ENCODE assay signal across 1 mouse cellular context in the genomic region with DNA sequence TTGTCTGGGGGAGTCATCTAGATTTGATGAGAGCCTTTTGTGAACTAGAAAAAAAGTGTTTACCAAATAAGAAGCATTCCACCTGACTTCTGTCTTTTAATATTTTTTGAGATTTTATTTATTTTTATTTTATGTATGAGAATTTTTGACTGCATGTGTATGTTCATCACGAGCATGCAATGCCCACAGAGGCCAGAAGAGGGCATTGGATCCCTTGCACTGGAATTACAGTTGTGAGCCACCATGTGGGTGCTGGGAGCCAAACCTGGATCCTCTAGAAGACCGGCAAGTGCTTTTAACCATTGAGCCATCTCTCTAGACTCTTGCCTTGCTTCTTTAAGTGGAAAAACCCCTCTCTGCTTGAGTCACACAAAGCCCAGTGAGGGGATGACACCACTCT.
TF ChIP-seq lines count a peak whose summit lies in the region.

No protein-coding gene starts in this region.

TF ChIP-seq in MEL, 35 proteins besides CTCF, POLR2A, EP300 and RAD21 (continued from another document):
- TF ChIP-seq MYC (IDR thresholded peaks at IDR 0.05; ENCODE audit: low read depth, low read length) (no peak), RCOR1 (IDR thresholded peaks at IDR 0.05; ENCODE audit: low read depth, low read length) (no peak), MXI1 (IDR thresholded peaks at IDR 0.05; ENCODE audit: low read depth, low read length) (no peak), ELF1 (IDR thresholded peaks at IDR 0.05; ENCODE audit: low read depth, low read length) (no peak), ZNF384 (IDR thresholded peaks at IDR 0.05; ENCODE audit: low read depth, low read length) (no peak), BHLHE40 (IDR thresholded peaks at IDR 0.05; ENCODE audit: borderline replicate concordance, low read depth, low read length) (no peak), MAFK (IDR thresholded peaks at IDR 0.05; ENCODE audit: borderline replicate concordance, low read depth, low read length) (no peak), SIN3A (IDR thresholded peaks at IDR 0.05; ENCODE audit: low read length) (no peak), HCFC1 (IDR thresholded peaks at IDR 0.05; ENCODE audit: low read depth, low read length) (no peak), GABPA (IDR thresholded peaks at IDR 0.05; ENCODE audit: low read depth, low read length) (no peak), USF1 (IDR thresholded peaks at IDR 0.05; ENCODE audit: low read depth, low read length) (no peak), TCF12 (IDR thresholded peaks at IDR 0.05; ENCODE audit: low read depth, low read length) (no peak), MAZ (IDR thresholded peaks at IDR 0.05; ENCODE audit: low read depth, low read length) (no peak), POLR2AphosphoS2 (IDR thresholded peaks at IDR 0.05; ENCODE audit: low read length) (no peak)
